In genomic region chr2:112378973-112379898, GRCm38 (mm10) we compare ENCODE assay signal across 1 mouse cellular context.
TF ChIP-seq lines count a peak whose summit lies in the region.

Gene Katnbl1, plus strand, starts transcription at chr2:112379211.

TF ChIP-seq in CH12.LX, 34 proteins besides CTCF, POLR2A, EP300 and RAD21 (continued from another document):
- TF ChIP-seq HCFC1 (IDR thresholded peaks at IDR 0.05; ENCODE audit: low read depth, low read length) (peak; percentile 63), JUN (IDR thresholded peaks at IDR 0.05; ENCODE audit: insufficient read depth, low read depth, low read length) (no peak), BHLHE40 (IDR thresholded peaks at IDR 0.05; ENCODE audit: low read depth, low read length) (no peak; the same call in none of the 2 replicates), KAT2A (IDR thresholded peaks at IDR 0.05; ENCODE audit: insufficient replicate concordance, low read length) (0 out of 2 replicates have a peak, but pooled peaks have one; percentile 17), USF1 (IDR thresholded peaks at IDR 0.05; ENCODE audit: low read depth, low read length) (peak; percentile 21), ZC3H11A (IDR thresholded peaks at IDR 0.05; ENCODE audit: low read depth, low read length) (peak; percentile 44), POLR2AphosphoS2 (IDR thresholded peaks at IDR 0.05; ENCODE audit: low read depth, low read length) (peak; percentile 66; the same call in 1 of the 2 replicates)
TF ChIP-seq in CH12.LX: peak in this region for 19.
